Mouse (Mus musculus): ENCODE results near the gene Cldn9.

Cldn9 gene

GRCm38 (mm10) chr17:23644613-23645495 lies 39.0 kb downstream of the Cldn9 start, which contains the start of gene Mmp25:
TSS of gene Mmp25 (minus strand) at chr17:23645277.
- DNase-seq = no peak

Data from heart, adult 11 months (tissue).